Comparison of ENCODE assay signal across 9 mouse cellular contexts in the genomic region with DNA sequence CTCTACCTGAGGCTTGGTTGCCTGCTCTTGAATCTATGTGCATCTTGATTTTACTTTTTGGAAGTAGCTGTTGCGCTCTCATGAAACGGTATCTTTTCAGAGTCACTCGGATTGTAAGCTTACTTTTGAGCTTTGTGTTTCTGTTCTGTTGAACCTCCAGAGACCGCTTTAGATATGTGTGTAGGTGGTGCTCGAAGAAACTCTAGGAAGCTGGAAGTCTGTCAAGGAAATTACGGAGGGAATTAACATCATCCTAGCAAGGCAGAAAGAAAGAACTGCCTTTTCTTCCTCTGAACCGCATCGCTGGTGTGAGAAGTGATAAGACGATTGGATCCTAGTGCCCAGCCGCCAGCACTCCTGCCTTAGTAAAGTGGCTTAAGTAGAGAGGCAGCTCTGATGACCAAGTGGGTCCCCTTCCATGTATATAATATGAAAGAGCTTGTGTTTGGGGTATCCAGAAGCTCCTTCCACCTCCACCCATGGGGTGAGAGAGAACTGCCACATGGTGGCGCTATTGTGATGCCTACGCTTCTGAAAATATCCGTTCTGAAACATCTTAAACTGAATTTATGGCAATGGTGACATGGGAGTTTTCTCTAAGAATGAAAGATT. TPM values are rescaled to one million over a fixed set of nuclear protein-coding genes. Genes with fewer than 3 reads are reported as not detected.
DNase-seq lines count a peak whose midpoint lies in the region; ATAC-seq and TF ChIP-seq lines count a peak whose summit lies in the region.
"Had no signal": no experiment of that assay in that cellular context is flagged by ENCODE, and none has a peak within 500 bp of the region (broad histone marks: within the 10 kb centered on the region; RNA-seq: fewer than 3 reads in every experiment).

No protein-coding gene starts in this region.

- TF ChIP-seq CTCF in intestine, postnatal 0 days (IDR thresholded peaks at IDR 0.05; ENCODE audit: low read depth) = peak; percentile 40; the same call in 1 of the 2 replicates
- peak; percentile 63 for TF ChIP-seq CTCF in E14TG2a.4 (conservative IDR thresholded peaks at IDR 0.05; ENCODE audit: low read length)

- DNase-seq in ES-CJ7 (ENCODE audit: low read depth, low spot score) = peak; percentile 31
- peak; percentile 56 to 89 for DNase-seq in left cerebral cortex, postnatal 25 days (ENCODE audit: low spot score in 2 of 2)
- no peak for DNase-seq in c-Kit-positive CD71-positive TER-119-positive erythroid progenitor cells, embryonic 14.5 days (ENCODE audit: low spot score)
- no peak for DNase-seq in T-cell, adult 2 months (ENCODE audit: low spot score)
- DNase-seq: kidney, adult 18-20 months; liver, embryonic 13.5 days had no signal

- H3K4me3 ChIP-seq in intestine, postnatal 0 days (ENCODE audit: low read depth, low read length) = no peak overlapping the region
- no peak overlapping the region for H3K4me3 ChIP-seq in intestine, embryonic 16.5 days (ENCODE audit: low read length)
- H3K4me3 ChIP-seq in E14TG2a.4 (replicated peaks; ENCODE audit: low read length) = no peak overlapping the region
- H3K4me3 ChIP-seq: liver, embryonic 13.5 days had no signal

- intact Hi-C loops in left cerebral cortex, postnatal 25 days (cut with DNase I) = loop anchor here (5.0 to 10.0 kb wide), 3 partner anchors 311 to 1359 kb away; no protein-coding TSS in a partner anchor

- no peaks in the 10 kb centered on the region for H3K4me1 ChIP-seq in intestine, postnatal 0 days (replicated peaks; ENCODE audit: control insufficient read depth, insufficient read depth, low read length)
- H3K4me1 ChIP-seq in intestine, embryonic 16.5 days (ENCODE audit: control insufficient read depth, insufficient read depth, low read length) = 0 out of 2 replicates have a peak, but pooled peaks cover 3% of the 10 kb centered on the region
- H3K4me1 ChIP-seq in E14TG2a.4 (replicated peaks; ENCODE audit: low read depth, low read length) = peaks cover 4% of the 10 kb centered on the region
- H3K4me1 ChIP-seq: liver, embryonic 13.5 days had no signal

- H3K27me3 ChIP-seq in intestine, postnatal 0 days (replicated peaks; ENCODE audit: control insufficient read depth, insufficient read depth, low read length) = peaks cover 21% of the 10 kb centered on the region
- H3K27me3 ChIP-seq in intestine, embryonic 16.5 days (replicated peaks; ENCODE audit: control insufficient read depth, insufficient read depth, low read length) = peaks cover 25% of the 10 kb centered on the region
- peaks cover 46% of the 10 kb centered on the region for H3K27me3 ChIP-seq in E14TG2a.4 (ENCODE audit: insufficient read depth, low read length)

- no peaks in the 10 kb centered on the region for H3K36me3 ChIP-seq in intestine, postnatal 0 days (ENCODE audit: control insufficient read depth, insufficient read depth)
- no peaks in the 10 kb centered on the region for H3K36me3 ChIP-seq in intestine, embryonic 16.5 days (ENCODE audit: control insufficient read depth, insufficient read depth, low read length)
- H3K36me3 ChIP-seq in E14TG2a.4 (ENCODE audit: insufficient read depth, low read length) = no peaks in the 10 kb centered on the region
- H3K36me3 ChIP-seq: liver, embryonic 13.5 days had no signal

- no peak overlapping the region for H3K27ac ChIP-seq in intestine, postnatal 0 days (ENCODE audit: low read depth, low read length)
- no peak overlapping the region for H3K27ac ChIP-seq in intestine, embryonic 16.5 days (ENCODE audit: low read length)
- H3K27ac ChIP-seq: liver, embryonic 13.5 days had no signal

- no peaks in the 10 kb centered on the region for H3K9me3 ChIP-seq in intestine, postnatal 0 days (ENCODE audit: control insufficient read depth)
- H3K9me3 ChIP-seq in intestine, embryonic 16.5 days (ENCODE audit: control insufficient read depth, low read length) = no peaks in the 10 kb centered on the region
- no peaks in the 10 kb centered on the region for H3K9me3 ChIP-seq in E14TG2a.4 (ENCODE audit: low read length)
- H3K9me3 ChIP-seq: liver, embryonic 13.5 days had no signal

- WGBS in intestine, postnatal 0 days = 74% methylated on average over 13 of the region's 13 CpGs
- WGBS in intestine, embryonic 16.5 days = 75% methylated on average over 13 of the region's 13 CpGs

- H3K4me2 ChIP-seq in intestine, postnatal 0 days (replicated peaks; ENCODE audit: low read depth) = no peak overlapping the region
- H3K4me2 ChIP-seq in intestine, embryonic 16.5 days (ENCODE audit: low read depth, low read length) = no peak overlapping the region
- H3K4me2 ChIP-seq: liver, embryonic 13.5 days had no signal

- no peak for ATAC-seq in intestine, postnatal 0 days
- ATAC-seq in intestine, embryonic 16.5 days = no peak

- no peak overlapping the region for H3K9ac ChIP-seq in intestine, postnatal 0 days (ENCODE audit: low read depth, low read length)
- no peak overlapping the region for H3K9ac ChIP-seq in intestine, embryonic 16.5 days (ENCODE audit: low read depth, low read length)
- H3K9ac ChIP-seq: liver, embryonic 13.5 days had no signal

RNA-seq across cellular contexts. Expression of gene Pcdh15, which starts 4.3 kb away (rescaled TPM):
- 0.61 and 0.63 TPM in 2 replicates for polyA plus RNA-seq in intestine, postnatal 0 days (2015; fragmentation: Nextera tagmentation; extraction: Ambion mirVana)
- polyA plus RNA-seq in intestine, embryonic 16.5 days (2015; fragmentation: Nextera tagmentation; extraction: Ambion mirVana) = 0.78 and 0.80 TPM in 2 replicates
- total RNA-seq in left cerebral cortex, postnatal 25 days (2021) = 10 to 100 TPM; 28.5 to 34.1 TPM

Comparison
In these comparisons a context has a peak if more than half of its experiments do, and no peak if none do; other contexts are left out.
1. DNase-seq: peak in ES-CJ7 (single experiment) and left cerebral cortex, postnatal 25 days (2 of 2); none in c-Kit-positive CD71-positive TER-119-positive erythroid progenitor cells, embryonic 14.5 days (single experiment) and T-cell, adult 2 months (single experiment).